Mouse (Mus musculus): ENCODE measurements around the gene Tmc3. TPM values are rescaled to one million over a fixed set of nuclear protein-coding genes. Genes with fewer than 3 reads are reported as not detected.
A peak's percentile ranks its signal among the peaks of the same experiment; 100 is the strongest.

The Tmc3 gene
- total and polyA plus RNA-seq, 3 experiments: not detected

DNA sequence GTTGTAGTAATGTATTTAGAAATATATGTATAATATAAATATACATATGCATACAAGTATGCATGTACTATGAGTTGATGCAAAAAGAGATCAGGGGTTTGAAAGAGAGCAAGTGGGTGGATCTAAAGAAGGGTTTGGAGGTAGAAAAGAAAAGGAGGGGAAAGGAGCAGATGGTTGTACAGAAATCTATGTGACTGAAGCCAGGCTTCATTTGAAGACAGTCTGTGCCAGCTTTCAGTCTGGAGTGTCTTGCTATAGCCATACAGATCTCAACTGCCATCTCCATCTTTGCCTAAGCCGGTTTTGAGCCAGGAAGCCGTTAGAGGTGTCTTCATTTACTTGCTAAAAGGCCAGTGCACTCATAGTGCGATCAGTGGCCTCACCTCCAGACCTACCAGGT, 30.5 kb downstream of the Tmc3 start:
- no peak for TF ChIP-seq TCF12 (IDR thresholded peaks at IDR 0.05; ENCODE audit: low read depth, low read length)
- TF ChIP-seq CHD1 (IDR thresholded peaks at IDR 0.05; ENCODE audit: low read depth, low read length): no peak
- TF ChIP-seq ETS1 (IDR thresholded peaks at IDR 0.05; ENCODE audit: low read depth, low read length): no peak
- TF ChIP-seq CTCF (IDR thresholded peaks at IDR 0.05 in 2 of 3, conservative IDR thresholded peaks at IDR 0.05 in 1 of 3; ENCODE audit: control insufficient read depth in 1 of 3, insufficient read depth in 1 of 3, low read depth in 2 of 3, low read length in 3 of 3, poor library complexity in 1 of 3, severe bottlenecking in 1 of 3): no peak
- no peak for TF ChIP-seq NELFE (IDR thresholded peaks at IDR 0.05; ENCODE audit: low read depth, low read length)
- no peak for TF ChIP-seq NRF1 (IDR thresholded peaks at IDR 0.05; ENCODE audit: insufficient read depth, low read depth, low read length, poor library complexity, severe bottlenecking)
- TF ChIP-seq CHD2 (IDR thresholded peaks at IDR 0.05; ENCODE audit: low read length): no peak
- no peak for TF ChIP-seq TBP (IDR thresholded peaks at IDR 0.05; ENCODE audit: low read depth, low read length)
- TF ChIP-seq USF2 (IDR thresholded peaks at IDR 0.05; ENCODE audit: borderline replicate concordance in 1 of 2, insufficient read depth in 1 of 2, low read depth in 1 of 2, low read length in 2 of 2): no peak
- no peak for TF ChIP-seq USF1 (IDR thresholded peaks at IDR 0.05; ENCODE audit: low read depth, low read length)
- no peak for TF ChIP-seq RCOR1 (IDR thresholded peaks at IDR 0.05; ENCODE audit: low read depth, low read length)
- no peak for TF ChIP-seq ZNF384 (IDR thresholded peaks at IDR 0.05; ENCODE audit: low read depth, low read length)
- TF ChIP-seq MXI1 (IDR thresholded peaks at IDR 0.05; ENCODE audit: low read depth, low read length): no peak
- H3K79me2 ChIP-seq (ENCODE audit: control insufficient read depth, insufficient read depth, low read length, poor library complexity): no peaks in the 10 kb centered on the region
- no peaks in the 10 kb centered on the region for H3K9me3 ChIP-seq (replicated peaks; ENCODE audit: insufficient read depth, low read length)
- no peak overlapping the region for H3K9ac ChIP-seq (ENCODE audit: control insufficient read depth, low read depth, low read length, poor library complexity, severe bottlenecking)
- DNase-seq (ENCODE audit: low read depth, low spot score): no peak
- H3K27me3 ChIP-seq (ENCODE audit: control insufficient read depth in 1 of 2, insufficient read depth in 2 of 2, low read length in 2 of 2): no peaks in the 10 kb centered on the region
- no peak overlapping the region for H3K27ac ChIP-seq (ENCODE audit: control insufficient read depth, low read depth, low read length)
- H3K36me3 ChIP-seq (ENCODE audit: control insufficient read depth in 1 of 2, insufficient read depth in 2 of 2, low read length in 2 of 2): no peaks in the 10 kb centered on the region
- no peaks in the 10 kb centered on the region for H3K4me1 ChIP-seq (ENCODE audit: control insufficient read depth in 1 of 2, insufficient read depth in 2 of 2, low read length in 2 of 2)
- no peak overlapping the region for H3K4me3 ChIP-seq (ENCODE audit: control insufficient read depth in 1 of 2, insufficient read depth in 1 of 2, low read depth in 2 of 2, low read length in 2 of 2)

DNA sequence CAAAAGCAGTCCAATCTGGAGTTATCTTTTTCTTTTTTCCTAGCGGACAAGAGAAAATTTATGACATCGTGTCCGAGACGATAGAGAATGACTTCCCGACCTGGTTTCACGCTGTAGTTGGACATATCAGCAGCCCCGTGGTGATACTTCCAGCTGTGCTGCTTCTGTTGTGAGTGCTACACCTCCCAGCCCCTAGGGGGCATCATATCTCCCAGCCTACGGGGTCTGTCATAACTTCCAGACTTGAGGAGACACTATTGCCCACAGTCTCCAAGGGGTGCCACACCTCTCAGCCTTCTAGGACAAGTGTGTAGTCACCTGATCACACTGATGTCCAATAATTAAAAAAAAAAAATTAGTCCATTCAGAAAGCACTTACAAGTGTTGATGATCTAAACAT, 31.1 kb downstream of the Tmc3 start:
- no peak overlapping the region for H3K27ac ChIP-seq (ENCODE audit: control insufficient read depth, low read depth, low read length)
- no peak for DNase-seq (ENCODE audit: low read depth, low spot score)
- H3K4me3 ChIP-seq (ENCODE audit: control insufficient read depth in 1 of 2, insufficient read depth in 1 of 2, low read depth in 2 of 2, low read length in 2 of 2): no peak overlapping the region
- H3K9me3 ChIP-seq (replicated peaks; ENCODE audit: insufficient read depth, low read length): no peaks in the 10 kb centered on the region
- no peak for TF ChIP-seq ZC3H11A (IDR thresholded peaks at IDR 0.05; ENCODE audit: low read depth, low read length)
- TF ChIP-seq MYB (IDR thresholded peaks at IDR 0.05; ENCODE audit: low read depth, low read length): no peak
- TF ChIP-seq SIN3A (IDR thresholded peaks at IDR 0.05; ENCODE audit: low read length): no peak
- 0 out of 6 replicates have a peak, but pooled peaks of 1 of the 3 experiments have one; percentile 2 for TF ChIP-seq CTCF (IDR thresholded peaks at IDR 0.05 in 2 of 3, conservative IDR thresholded peaks at IDR 0.05 in 1 of 3; ENCODE audit: control insufficient read depth in 1 of 3, insufficient read depth in 1 of 3, low read depth in 2 of 3, low read length in 3 of 3, poor library complexity in 1 of 3, severe bottlenecking in 1 of 3)
- no peak for TF ChIP-seq MXI1 (IDR thresholded peaks at IDR 0.05; ENCODE audit: low read depth, low read length)
- no peaks in the 10 kb centered on the region for H3K36me3 ChIP-seq (ENCODE audit: control insufficient read depth in 1 of 2, insufficient read depth in 2 of 2, low read length in 2 of 2)
- H3K9ac ChIP-seq (ENCODE audit: control insufficient read depth, low read depth, low read length, poor library complexity, severe bottlenecking): no peak overlapping the region
- no peaks in the 10 kb centered on the region for H3K79me2 ChIP-seq (ENCODE audit: control insufficient read depth, insufficient read depth, low read length, poor library complexity)
- no peaks in the 10 kb centered on the region for H3K27me3 ChIP-seq (ENCODE audit: control insufficient read depth in 1 of 2, insufficient read depth in 2 of 2, low read length in 2 of 2)
- H3K4me1 ChIP-seq (ENCODE audit: control insufficient read depth in 1 of 2, insufficient read depth in 2 of 2, low read length in 2 of 2): no peaks in the 10 kb centered on the region

All from MEL (cell line).